Mouse (Mus musculus): ENCODE data around the gene Pik3c2b. TPM values are rescaled to one million over a fixed set of nuclear protein-coding genes. Genes with fewer than 3 reads are reported as not detected.

The Pik3c2b gene
- polyA plus RNA-seq, 1 experiment from 2014 or later: 18.0 TPM

DNA sequence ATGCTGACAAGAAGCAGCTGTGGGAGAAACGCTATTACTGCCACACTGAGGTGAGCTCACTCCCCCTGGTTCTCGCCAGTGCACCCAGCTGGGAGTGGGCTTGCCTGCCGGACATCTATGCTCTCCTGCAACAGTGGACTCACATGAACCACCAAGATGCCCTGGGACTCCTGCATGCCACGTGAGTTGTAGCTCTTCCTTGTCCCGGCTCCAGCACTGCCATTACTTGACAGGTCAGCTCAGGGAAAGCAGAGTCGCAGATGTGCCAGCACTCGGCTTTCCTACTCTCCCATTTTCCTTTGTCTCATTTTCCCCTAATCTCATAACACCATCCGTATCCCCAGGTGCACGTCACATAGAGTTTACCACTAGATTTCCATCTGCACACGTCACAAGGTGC, 42.7 kb downstream of the Pik3c2b start:
- Histone ChIP-seq H3K27ac (no peak overlapping the region), H3K4me2 (replicated peaks) (no peak overlapping the region), H3K36me3 (peaks cover 76% of the 10 kb centered on the region), H3K9me3 (no peaks in the 10 kb centered on the region), H3K9ac (no peak overlapping the region), H3K27me3 (replicated peaks) (peaks cover 3% of the 10 kb centered on the region; the same call in 1 of the 2 replicates), H3K4me3 (no peak overlapping the region), H3K4me1 (peaks cover 11% of the 10 kb centered on the region)
- ATAC-seq (ENCODE audit: low FRiP score, low read depth): no peak
- WGBS: 89% methylated on average over 10 of the region's 10 CpGs

DNA sequence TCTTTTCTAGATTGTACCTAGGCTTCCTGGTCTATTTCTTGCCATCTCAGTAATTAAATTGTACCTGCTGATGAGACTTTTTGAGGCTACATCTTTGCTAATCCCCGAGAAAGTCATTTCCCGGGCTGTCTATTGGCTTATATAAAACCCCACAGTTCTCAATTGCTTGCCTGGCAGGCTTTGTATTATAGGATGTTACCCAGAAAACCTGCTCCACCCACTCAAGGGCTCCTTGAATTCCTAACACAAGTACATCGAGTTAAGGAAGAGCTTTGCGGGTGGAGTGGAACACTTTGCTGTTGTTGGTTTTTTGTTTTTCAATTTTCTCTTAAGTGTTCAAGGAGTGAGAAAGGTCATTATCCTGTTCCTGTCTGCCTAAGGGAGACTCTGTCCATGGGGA, 43.9 kb downstream of the Pik3c2b start:
- 90% methylated on average over 4 of the region's 4 CpGs for WGBS
- H3K36me3 ChIP-seq: peaks cover 72% of the 10 kb centered on the region
- ATAC-seq (ENCODE audit: low FRiP score, low read depth): no peak

GRCm38 (mm10) chr1:133090641-133091040, 45.2 kb downstream of the Pik3c2b start:
- H3K36me3 ChIP-seq: peaks cover 73% of the 10 kb centered on the region
- 90% methylated on average over 6 of the region's 6 CpGs for WGBS
- no peak for ATAC-seq (ENCODE audit: low FRiP score, low read depth)

More for the DNA sequence above, 43.9 kb downstream of the Pik3c2b start:
- Histone ChIP-seq H3K4me1 (peaks cover 11% of the 10 kb centered on the region), H3K27me3 (replicated peaks) (no peaks in the 10 kb centered on the region), H3K4me2 (replicated peaks) (no peak overlapping the region), H3K4me3 (no peak overlapping the region), H3K9me3 (no peaks in the 10 kb centered on the region), H3K27ac (no peak overlapping the region), H3K9ac (no peak overlapping the region)

GRCm38 (mm10) chr1:133091483-133091882, 46.0 kb downstream of the Pik3c2b start:
- WGBS: 91% methylated on average over 8 of the region's 8 CpGs
- no peak overlapping the region for H3K27ac ChIP-seq
- H3K36me3 ChIP-seq: peaks cover 78% of the 10 kb centered on the region
- H3K4me3 ChIP-seq: no peak overlapping the region
- ATAC-seq (ENCODE audit: low FRiP score, low read depth): no peak
- no peaks in the 10 kb centered on the region for H3K27me3 ChIP-seq (replicated peaks)
- H3K9me3 ChIP-seq: no peaks in the 10 kb centered on the region
- no peak overlapping the region for H3K4me2 ChIP-seq (replicated peaks)
- peaks cover 11% of the 10 kb centered on the region for H3K4me1 ChIP-seq
- no peak overlapping the region for H3K9ac ChIP-seq

More at GRCm38 (mm10) chr1:133090641-133091040, 45.2 kb downstream of the Pik3c2b start:
- Histone ChIP-seq H3K9me3 (no peaks in the 10 kb centered on the region), H3K4me1 (peaks cover 11% of the 10 kb centered on the region), H3K4me3 (no peak overlapping the region), H3K4me2 (replicated peaks) (no peak overlapping the region), H3K9ac (no peak overlapping the region), H3K27ac (no peak overlapping the region), H3K27me3 (replicated peaks) (no peaks in the 10 kb centered on the region)

- Histone ChIP-seq H3K27me3 (replicated peaks) (no peaks in the 10 kb centered on the region), H3K9me3 (no peaks in the 10 kb centered on the region), H3K4me1 (no peaks in the 10 kb centered on the region), H3K27ac (no peak overlapping the region), H3K4me2 (replicated peaks) (no peak overlapping the region), H3K9ac (no peak overlapping the region), H3K4me3 (no peak overlapping the region), H3K36me3 (peaks cover 85% of the 10 kb centered on the region)
- 94% methylated on average over 7 of the region's 7 CpGs for WGBS
- no peak for ATAC-seq (ENCODE audit: low FRiP score, low read depth)
Observed at GRCm38 (mm10) chr1:133093719-133094118, 48.3 kb downstream of the Pik3c2b start.

DNA sequence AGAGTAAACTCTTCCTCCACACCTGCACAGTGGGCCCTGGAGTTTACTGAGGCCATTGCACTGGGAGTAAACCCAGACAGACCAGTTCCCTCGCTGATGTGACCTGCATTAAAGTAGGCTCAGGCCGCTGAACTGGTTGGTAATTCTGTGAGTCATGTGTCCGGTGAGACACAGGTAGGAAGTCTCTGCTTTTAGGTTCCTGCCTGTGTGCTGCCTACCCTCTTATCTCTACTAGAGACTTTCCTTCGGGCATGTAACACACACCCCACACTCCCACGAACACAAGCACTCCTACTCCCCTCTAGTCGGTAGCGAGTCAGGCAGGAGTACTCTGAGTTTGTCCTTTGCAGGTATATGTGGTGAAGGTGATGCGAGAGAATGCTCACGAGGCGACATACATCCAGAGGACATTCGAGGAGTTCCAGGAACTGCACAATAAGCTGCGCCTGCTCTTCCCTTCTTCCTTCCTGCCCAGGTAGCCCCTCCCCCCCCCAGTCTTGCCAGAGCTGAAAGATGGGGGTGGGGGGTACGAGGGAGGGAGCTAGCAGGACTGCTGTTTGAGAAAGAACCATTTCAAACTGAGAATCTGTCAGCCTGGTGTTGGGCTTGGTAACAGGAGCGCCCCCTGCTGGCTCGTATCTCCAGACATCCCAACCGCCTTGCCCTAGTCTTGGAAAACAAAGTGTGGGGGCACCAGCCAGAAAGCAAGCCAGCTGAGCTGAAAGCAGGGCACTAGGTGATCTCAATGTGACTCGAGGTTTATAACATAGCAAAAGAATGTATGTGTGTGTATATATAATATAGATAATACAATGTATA, 55.7 kb downstream of the Pik3c2b start:
- Histone ChIP-seq H3K9me3 (no peaks in the 10 kb centered on the region), H3K36me3 (peaks cover 93% of the 10 kb centered on the region), H3K27me3 (replicated peaks) (no peaks in the 10 kb centered on the region), H3K4me2 (replicated peaks) (no peak overlapping the region), H3K27ac (no peak overlapping the region), H3K9ac (no peak overlapping the region), H3K4me3 (no peak overlapping the region), H3K4me1 (no peaks in the 10 kb centered on the region)
- WGBS: 47% methylated on average over 17 of the region's 17 CpGs
- no peak for ATAC-seq (ENCODE audit: low FRiP score, low read depth)

DNA sequence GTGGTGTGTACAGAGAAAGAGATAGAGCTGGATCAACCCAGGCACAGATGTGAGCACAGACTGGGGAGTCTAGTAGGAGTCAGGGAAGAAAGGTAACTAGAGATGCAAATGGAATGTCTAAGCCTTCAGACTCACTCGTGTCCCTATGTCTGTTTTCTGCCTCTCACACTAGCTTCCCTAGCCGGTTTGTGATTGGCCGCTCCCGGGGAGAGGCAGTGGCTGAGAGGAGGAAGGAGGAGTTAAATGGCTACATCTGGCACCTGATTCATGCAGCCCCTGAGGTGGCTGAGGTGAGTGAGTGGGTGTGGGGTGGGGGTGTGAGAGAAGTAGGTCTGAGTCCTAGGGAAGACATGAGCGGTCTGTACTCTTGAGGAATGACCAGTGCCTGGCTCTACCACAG, 56.6 kb downstream of the Pik3c2b start:
- no peak overlapping the region for H3K4me3 ChIP-seq
- no peaks in the 10 kb centered on the region for H3K27me3 ChIP-seq (replicated peaks)
- H3K9me3 ChIP-seq: no peaks in the 10 kb centered on the region
- peaks cover 92% of the 10 kb centered on the region for H3K36me3 ChIP-seq
- H3K4me2 ChIP-seq (replicated peaks): no peak overlapping the region
- 86% methylated on average over 5 of the region's 5 CpGs for WGBS
- no peak for ATAC-seq (ENCODE audit: low FRiP score, low read depth)
- no peak overlapping the region for H3K9ac ChIP-seq
- no peak overlapping the region for H3K27ac ChIP-seq
- H3K4me1 ChIP-seq: no peaks in the 10 kb centered on the region

DNA sequence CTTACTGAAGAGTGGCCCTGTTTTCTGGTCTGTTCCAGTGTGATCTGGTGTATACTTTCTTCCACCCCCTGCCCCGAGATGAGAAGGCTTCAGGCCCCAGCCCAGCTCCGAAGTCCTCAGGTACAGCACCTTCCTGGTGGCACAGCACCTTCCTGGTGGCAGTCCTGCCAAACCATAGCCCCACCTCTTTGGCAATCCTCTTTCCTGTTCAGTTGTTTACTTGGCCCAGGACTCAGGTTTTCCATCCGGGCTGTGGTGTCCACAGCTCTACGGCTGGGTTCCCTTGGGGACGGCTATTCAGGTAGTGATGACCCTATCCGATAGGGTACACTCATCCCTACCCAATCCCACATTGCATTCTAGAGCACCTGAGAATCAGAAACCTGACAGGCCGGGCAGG, 57.8 kb downstream of the Pik3c2b start:
- H3K36me3 ChIP-seq: peaks cover 83% of the 10 kb centered on the region
- 95% methylated on average over 7 of the region's 7 CpGs for WGBS
- ATAC-seq (ENCODE audit: low FRiP score, low read depth): no peak
- H3K9ac ChIP-seq: no peak overlapping the region
- no peak overlapping the region for H3K27ac ChIP-seq
- H3K4me3 ChIP-seq: no peak overlapping the region
- no peaks in the 10 kb centered on the region for H3K4me1 ChIP-seq
- H3K27me3 ChIP-seq (replicated peaks): no peaks in the 10 kb centered on the region
- H3K4me2 ChIP-seq (replicated peaks): no peak overlapping the region
- no peaks in the 10 kb centered on the region for H3K9me3 ChIP-seq

GRCm38 (mm10) chr1:133103871-133104270, 58.4 kb downstream of the Pik3c2b start:
- ATAC-seq (ENCODE audit: low FRiP score, low read depth): no peak
- Histone ChIP-seq H3K4me3 (no peak overlapping the region), H3K27ac (no peak overlapping the region), H3K36me3 (peaks cover 78% of the 10 kb centered on the region), H3K27me3 (replicated peaks) (no peaks in the 10 kb centered on the region), H3K4me2 (replicated peaks) (no peak overlapping the region), H3K4me1 (no peaks in the 10 kb centered on the region), H3K9me3 (no peaks in the 10 kb centered on the region), H3K9ac (no peak overlapping the region)
- WGBS: 93% methylated on average over 6 of the region's 6 CpGs

DNA sequence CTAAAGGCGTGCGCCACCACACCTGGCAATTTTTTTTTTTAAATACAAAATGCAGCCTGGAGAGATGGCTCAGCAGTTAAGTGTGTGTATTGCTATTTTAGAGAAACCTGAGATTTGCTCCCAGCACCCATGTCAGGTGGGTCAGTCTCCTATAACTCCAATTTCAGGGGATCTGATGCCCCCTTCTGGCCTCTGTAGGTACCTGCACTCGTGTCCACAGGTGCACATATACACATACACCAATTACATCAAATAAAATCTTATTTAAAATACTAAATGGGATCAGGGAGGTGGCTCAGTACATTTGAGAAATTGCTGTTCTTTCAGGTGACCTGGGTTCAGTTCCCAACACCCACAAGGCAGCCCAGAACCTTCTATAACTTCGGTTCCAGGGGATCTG, 70.6 kb downstream of the Pik3c2b start:
- H3K27ac ChIP-seq: no peak overlapping the region
- H3K4me1 ChIP-seq: no peaks in the 10 kb centered on the region
- H3K36me3 ChIP-seq: peaks cover under 1% of the 10 kb centered on the region; the same call in 1 of the 2 replicates
- no peak for ATAC-seq (ENCODE audit: low FRiP score, low read depth)
- no peak overlapping the region for H3K9ac ChIP-seq
- no peaks in the 10 kb centered on the region for H3K27me3 ChIP-seq (replicated peaks)
- no peak overlapping the region for H3K4me2 ChIP-seq (replicated peaks)
- no peak overlapping the region for H3K4me3 ChIP-seq
- H3K9me3 ChIP-seq: 0 out of 2 replicates have a peak, but pooled peaks cover 3% of the 10 kb centered on the region
- WGBS: 94% methylated on average over 4 of the region's 4 CpGs

GRCm38 (mm10) chr1:133118127-133118526, 72.7 kb downstream of the Pik3c2b start:
- no peak overlapping the region for H3K4me3 ChIP-seq

GRCm38 (mm10) chr1:133118844-133119243, 73.4 kb downstream of the Pik3c2b start:
- Histone ChIP-seq H3K27ac (no peak overlapping the region), H3K36me3 (no peaks in the 10 kb centered on the region; the same call in 1 of the 2 replicates), H3K27me3 (replicated peaks) (no peaks in the 10 kb centered on the region), H3K9me3 (0 out of 2 replicates have a peak, but pooled peaks cover 3% of the 10 kb centered on the region), H3K4me2 (replicated peaks) (no peak overlapping the region), H3K9ac (no peak overlapping the region), H3K4me1 (no peaks in the 10 kb centered on the region), H3K4me3 (no peak overlapping the region)
- ATAC-seq (ENCODE audit: low FRiP score, low read depth): no peak
- 91% methylated on average over 3 of the region's 3 CpGs for WGBS

More at GRCm38 (mm10) chr1:133118127-133118526, 72.7 kb downstream of the Pik3c2b start:
- no peaks in the 10 kb centered on the region for H3K4me1 ChIP-seq
- no peak overlapping the region for H3K9ac ChIP-seq
- no peak for ATAC-seq (ENCODE audit: low FRiP score, low read depth)
- H3K9me3 ChIP-seq: 0 out of 2 replicates have a peak, but pooled peaks cover 3% of the 10 kb centered on the region
- H3K36me3 ChIP-seq: no peaks in the 10 kb centered on the region; the same call in 1 of the 2 replicates
- no peaks in the 10 kb centered on the region for H3K27me3 ChIP-seq (replicated peaks)
- H3K27ac ChIP-seq: no peak overlapping the region
- WGBS: 92% methylated on average over 5 of the region's 5 CpGs
- H3K4me2 ChIP-seq (replicated peaks): no peak overlapping the region
